ENCODE assay signal across 1 mouse cellular context in the genomic region with DNA sequence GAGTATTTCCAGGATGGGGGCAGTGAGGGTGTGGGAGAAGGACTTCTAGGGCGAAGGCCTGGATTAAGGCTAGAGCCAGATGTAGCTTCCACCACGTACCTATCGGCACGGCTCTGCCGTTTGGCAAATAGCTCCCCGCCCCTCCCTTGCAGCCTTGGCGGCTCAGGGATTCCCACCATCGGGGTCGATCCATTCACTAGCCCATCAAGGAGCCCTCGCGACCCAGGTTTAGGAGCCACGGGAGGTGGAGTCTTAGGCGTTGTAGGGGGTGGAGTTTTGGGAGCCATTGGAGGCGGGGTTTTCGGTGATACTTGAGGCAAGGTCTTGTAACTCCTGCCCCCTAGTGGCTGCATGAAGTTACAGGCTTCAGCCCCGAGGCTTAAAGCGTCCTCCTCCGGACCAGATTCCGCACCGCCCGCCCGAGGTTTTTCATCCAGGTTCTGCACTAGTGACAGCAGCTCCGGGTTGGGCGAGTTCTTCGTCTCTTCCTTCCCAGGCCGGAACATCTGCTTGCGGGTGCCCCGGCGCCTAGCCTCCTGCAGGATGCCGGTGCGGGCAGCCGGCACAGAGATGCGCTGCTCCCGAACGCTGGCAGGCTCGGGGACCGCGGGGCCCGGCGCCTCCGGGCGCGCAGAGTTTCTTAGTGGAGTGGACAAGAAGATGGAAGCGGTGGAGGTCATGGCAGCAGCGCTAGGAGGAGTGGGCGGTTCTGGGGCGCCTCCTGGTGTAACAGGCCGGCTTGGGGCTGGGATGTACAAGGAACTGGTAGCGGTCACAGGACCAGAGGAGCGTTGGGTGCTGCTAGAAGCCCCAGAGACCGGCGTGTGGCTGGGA.
TF ChIP-seq lines count a peak whose summit lies in the region.

No protein-coding gene starts in this region.

TF ChIP-seq in myocyte, 11 proteins besides CTCF, POLR2A, EP300 and RAD21 (continued from another document):
- TF ChIP-seq MYOD1 (IDR thresholded peaks at IDR 0.05; ENCODE audit: control insufficient read depth in 1 of 3, insufficient read length in 2 of 3, low read depth in 2 of 3) (peak in 1 of 3 experiments; percentile 16), MYOG (IDR thresholded peaks at IDR 0.05; ENCODE audit: control insufficient read depth in 1 of 3, insufficient read depth in 1 of 3, insufficient read length in 2 of 3, low read depth in 2 of 3) (peak in 1 of 3 experiments; percentile 7), USF1 (IDR thresholded peaks at IDR 0.05; ENCODE audit: low read depth) (no peak), POLR2AphosphoS2 (IDR thresholded peaks at IDR 0.05; ENCODE audit: insufficient read length, low read depth) (peak; percentile 50), CEBPB (IDR thresholded peaks at IDR 0.05; ENCODE audit: insufficient read depth, poor library complexity, severe bottlenecking) (no peak), TCF12 (IDR thresholded peaks at IDR 0.05; ENCODE audit: insufficient read depth, poor library complexity, severe bottlenecking) (no peak), TCF3 (IDR thresholded peaks at IDR 0.05; ENCODE audit: insufficient read length, low read depth) (no peak), MAX (IDR thresholded peaks at IDR 0.05; ENCODE audit: low read depth) (no peak)
TF ChIP-seq in myocyte: peak in this region for 3.
